Mouse (Mus musculus) embryonic fibroblast, embryonic 13.5 days (primary cell): ENCODE data around the gene Fam69a.

ENCODE experiments used
- CTCF ChIP-seq: IDR thresholded peaks from 2 replicates; pipeline ENCODE4 v1.5.1; 2011; ENCODE audit warnings: mild to moderate bottlenecking, control low read depth, low read length, moderate library complexity, borderline replicate concordance; ENCODE audit not compliant: insufficient read depth
- POLR2A ChIP-seq: IDR thresholded peaks from 2 replicates; pipeline ENCODE4 v1.6.1; 2011; ENCODE audit warnings: low read depth, mild to moderate bottlenecking, control low read depth, low read length, moderate library complexity

- TF ChIP-seq POLR2A (no peak), CTCF (no peak)
These were observed 22.8 kb upstream of the Fam69a start for GRCm38 (mm10) chr5:108009721-108010120.
